8 mouse cellular contexts compared by ENCODE assay signal in genomic region chr5:122706917-122707275, GRCm38 (mm10). TPM values are rescaled to one million over a fixed set of nuclear protein-coding genes. Genes with fewer than 3 reads are reported as not detected.
DNase-seq lines count a peak whose midpoint lies in the region; ATAC-seq lines count a peak whose summit lies in the region.

No protein-coding gene starts in this region.

- no peak for DNase-seq in frontal cortex, postnatal 10 days (ENCODE audit: low spot score in 2 of 2)
- peak; percentile 23 for DNase-seq in ovary, postnatal 14 days (ENCODE audit: low spot score)
- DNase-seq in ovary, postnatal 10 days (ENCODE audit: low spot score) = no peak
- no peak for DNase-seq in right cerebral cortex, adult 18-20 months
- no peak for DNase-seq in cerebellum, adult 11 months

- H3K27ac ChIP-seq in limb, embryonic 13.5 days = peak overlapping the region; percentile 55; the same call in 1 of the 2 replicates
- peak overlapping the region; percentile 74 for H3K27ac ChIP-seq in stomach, embryonic 14.5 days (ENCODE audit: low read length)

- peak overlapping the region; percentile 85 for H3K4me2 ChIP-seq in limb, embryonic 13.5 days (replicated peaks)
- peak overlapping the region; percentile 57 for H3K4me2 ChIP-seq in stomach, embryonic 14.5 days (replicated peaks; ENCODE audit: low read depth, low read length)

- peak overlapping the region; percentile 85 for H3K9ac ChIP-seq in limb, embryonic 13.5 days
- peak overlapping the region; percentile 72 for H3K9ac ChIP-seq in stomach, embryonic 14.5 days (replicated peaks; ENCODE audit: low read depth, low read length)

- 0 out of 2 replicates have a peak, but pooled peaks cover 4% of the 10 kb centered on the region for H3K27me3 ChIP-seq in limb, embryonic 13.5 days
- no peaks in the 10 kb centered on the region for H3K27me3 ChIP-seq in stomach, embryonic 14.5 days (ENCODE audit: control insufficient read depth, insufficient read depth, low read length)

- H3K9me3 ChIP-seq in limb, embryonic 13.5 days = no peaks in the 10 kb centered on the region
- H3K9me3 ChIP-seq in stomach, embryonic 14.5 days (ENCODE audit: control insufficient read depth, low read depth, low read length) = no peaks in the 10 kb centered on the region

- peaks cover 8% of the 10 kb centered on the region for H3K4me1 ChIP-seq in limb, embryonic 13.5 days
- H3K4me1 ChIP-seq in stomach, embryonic 14.5 days (ENCODE audit: control insufficient read depth, insufficient read depth, low read length) = 0 out of 2 replicates have a peak, but pooled peaks cover 3% of the 10 kb centered on the region

- WGBS in limb, embryonic 13.5 days = 38% methylated on average over 5 of the region's 5 CpGs
- WGBS in stomach, embryonic 14.5 days = 37% methylated on average over 5 of the region's 5 CpGs

- 0 out of 2 replicates have a peak, but pooled peaks have one; percentile 5 for ATAC-seq in frontal cortex, adult (ENCODE audit: low TSS enrichment)
- no peak for ATAC-seq in limb, embryonic 13.5 days (ENCODE audit: low FRiP score, low read depth)
- ATAC-seq in stomach, embryonic 14.5 days (ENCODE audit: insufficient number of reproducible peaks, insufficient read depth, low FRiP score, low read depth) = peak; percentile 24; the same call in 1 of the 2 replicates

- H3K36me3 ChIP-seq in limb, embryonic 13.5 days = no peaks in the 10 kb centered on the region
- no peaks in the 10 kb centered on the region for H3K36me3 ChIP-seq in stomach, embryonic 14.5 days (ENCODE audit: control insufficient read depth, insufficient read depth, low read length)

- H3K4me3 ChIP-seq in limb, embryonic 13.5 days = peak overlapping the region; percentile 75
- peak overlapping the region; percentile 70 for H3K4me3 ChIP-seq in stomach, embryonic 14.5 days (ENCODE audit: low read depth, low read length)

RNA-seq across cellular contexts. Expression of gene P2rx4, which starts 0.4 kb away (rescaled TPM):
- polyA plus RNA-seq in limb, embryonic 13.5 days (2015; fragmentation: Nextera tagmentation; extraction: Ambion mirVana) = 16.1 and 16.8 TPM in 2 replicates
- 20.7 and 21.1 TPM in 2 replicates for polyA plus RNA-seq in stomach, embryonic 14.5 days (2014; fragmentation: Nextera tagmentation; extraction: Ambion mirVana)
